ENCODE assay signal across 7 mouse cellular contexts in the genomic region with DNA sequence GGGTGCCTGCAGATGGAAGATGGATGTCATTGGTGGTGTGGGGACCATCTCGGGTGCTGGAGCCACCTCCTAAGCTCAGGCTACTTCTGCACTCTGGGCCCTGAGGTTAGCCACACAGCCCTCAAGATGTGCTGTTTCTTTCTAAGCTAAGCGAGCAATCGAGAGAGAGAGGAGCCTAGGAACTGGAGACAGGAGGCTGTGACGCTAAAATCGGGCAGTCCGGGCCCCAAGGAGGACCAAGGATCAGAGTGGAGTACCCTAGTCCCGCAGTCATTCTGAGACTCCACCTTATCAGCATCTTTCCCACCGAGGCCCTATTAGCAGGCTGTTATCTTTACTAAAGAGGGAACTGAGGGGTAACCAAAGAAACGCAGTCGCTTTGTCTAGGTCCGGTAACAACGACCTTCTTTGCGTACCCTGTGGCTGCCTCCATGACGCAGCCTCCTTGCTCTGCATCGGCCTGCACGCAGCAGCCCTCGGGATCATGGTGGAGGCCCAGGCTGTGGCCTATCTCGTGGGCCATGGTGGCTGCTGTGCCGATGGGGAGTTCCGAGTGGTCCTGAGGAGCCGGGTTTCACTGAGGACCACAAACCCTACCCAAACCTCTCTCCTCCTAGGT. TPM values are rescaled to one million over a fixed set of nuclear protein-coding genes. Genes with fewer than 3 reads are reported as not detected.
DNase-seq lines count a peak whose midpoint lies in the region; ATAC-seq and TF ChIP-seq lines count a peak whose summit lies in the region.

No protein-coding gene starts in this region.

- 2% methylated on average over 21 of the region's 21 CpGs for WGBS in forebrain, embryonic 14.5 days
- WGBS in limb, embryonic 14.5 days: 5% methylated on average over 21 of the region's 21 CpGs
- 16% methylated on average over 21 of the region's 21 CpGs for WGBS in stomach, postnatal 0 days

- H3K9me3 ChIP-seq in forebrain, embryonic 14.5 days (replicated peaks; ENCODE audit: control insufficient read depth, low read length): no peaks in the 10 kb centered on the region
- H3K9me3 ChIP-seq in limb, embryonic 14.5 days (ENCODE audit: control insufficient read depth, low read length): no peaks in the 10 kb centered on the region
- no peaks in the 10 kb centered on the region for H3K9me3 ChIP-seq in stomach, postnatal 0 days (ENCODE audit: control insufficient read depth, low read length)

- no peak for ATAC-seq in forebrain, embryonic 14.5 days
- no peak for ATAC-seq in limb, embryonic 14.5 days (ENCODE audit: low FRiP score, low read depth)
- no peak for ATAC-seq in stomach, postnatal 0 days (ENCODE audit: low FRiP score, low TSS enrichment)

- H3K4me3 ChIP-seq in forebrain, embryonic 14.5 days (ENCODE audit: low read depth, low read length): peak overlapping the region; percentile 20
- peak overlapping the region; percentile 32 for H3K4me3 ChIP-seq in limb, embryonic 14.5 days (replicated peaks; ENCODE audit: low read length)
- H3K4me3 ChIP-seq in stomach, postnatal 0 days (ENCODE audit: low read depth, low read length): peak overlapping the region; percentile 22
- H3K4me3 ChIP-seq in layer of hippocampus, adult 2 months: no peak overlapping the region

- no peaks in the 10 kb centered on the region for H3K36me3 ChIP-seq in forebrain, embryonic 14.5 days (ENCODE audit: control insufficient read depth, insufficient read depth, low read length)
- H3K36me3 ChIP-seq in limb, embryonic 14.5 days (ENCODE audit: control insufficient read depth, insufficient read depth, low read length): no peaks in the 10 kb centered on the region
- no peaks in the 10 kb centered on the region for H3K36me3 ChIP-seq in stomach, postnatal 0 days (ENCODE audit: control insufficient read depth, insufficient read depth, low read length)

- peaks cover 40% of the 10 kb centered on the region for H3K27me3 ChIP-seq in forebrain, embryonic 14.5 days (replicated peaks; ENCODE audit: control insufficient read depth, insufficient read depth, low read length)
- peaks cover 42% of the 10 kb centered on the region for H3K27me3 ChIP-seq in limb, embryonic 14.5 days (ENCODE audit: control insufficient read depth, insufficient read depth, low read length)
- H3K27me3 ChIP-seq in stomach, postnatal 0 days (ENCODE audit: control insufficient read depth, insufficient read depth, low read length): peaks cover 14% of the 10 kb centered on the region

- TF ChIP-seq EP300 in stomach, postnatal 0 days (optimal IDR thresholded peaks at IDR 0.05): no peak

- H3K27ac ChIP-seq in forebrain, embryonic 14.5 days (ENCODE audit: low read depth, low read length): no peak overlapping the region
- H3K27ac ChIP-seq in limb, embryonic 14.5 days (replicated peaks; ENCODE audit: low read depth, low read length): no peak overlapping the region
- H3K27ac ChIP-seq in stomach, postnatal 0 days (replicated peaks): no peak overlapping the region
- H3K27ac ChIP-seq in layer of hippocampus, adult 2 months: no peak overlapping the region

- H3K4me2 ChIP-seq in forebrain, embryonic 14.5 days (ENCODE audit: low read length): peak overlapping the region; percentile 45
- peak overlapping the region; percentile 48 for H3K4me2 ChIP-seq in limb, embryonic 14.5 days (replicated peaks; ENCODE audit: low read depth, low read length, severe bottlenecking)
- peak overlapping the region; percentile 38 for H3K4me2 ChIP-seq in stomach, postnatal 0 days (replicated peaks; ENCODE audit: low read depth)

- no peak for TF ChIP-seq CTCF in stomach, postnatal 0 days (IDR thresholded peaks at IDR 0.05; ENCODE audit: low read depth)
- TF ChIP-seq CTCF in layer of hippocampus, adult 2 months (conservative IDR thresholded peaks at IDR 0.05): no peak

- H3K4me1 ChIP-seq in forebrain, embryonic 14.5 days (ENCODE audit: control insufficient read depth, insufficient read depth, low read length): peaks cover 3% of the 10 kb centered on the region; the same call in 1 of the 2 replicates
- peaks cover 36% of the 10 kb centered on the region for H3K4me1 ChIP-seq in limb, embryonic 14.5 days (ENCODE audit: control insufficient read depth, insufficient read depth, low read length)
- peaks cover 11% of the 10 kb centered on the region; the same call in 1 of the 2 replicates for H3K4me1 ChIP-seq in stomach, postnatal 0 days (replicated peaks; ENCODE audit: control insufficient read depth, insufficient read depth)

- no peak for TF ChIP-seq POLR2A in limb, embryonic 14.5 days (IDR thresholded peaks at IDR 0.05; ENCODE audit: borderline replicate concordance, extremely low read depth, insufficient read depth, insufficient read length)

- H3K9ac ChIP-seq in forebrain, embryonic 14.5 days (ENCODE audit: low read length): peak overlapping the region; percentile 36
- H3K9ac ChIP-seq in limb, embryonic 14.5 days (ENCODE audit: low read depth, low read length, severe bottlenecking): peak overlapping the region; percentile 36; the same call in 1 of the 2 replicates
- H3K9ac ChIP-seq in stomach, postnatal 0 days (ENCODE audit: low read length): 0 out of 2 replicates have a peak overlapping the region, but pooled peaks have one; percentile 43

- DNase-seq in retina, embryonic 14.5 days (ENCODE audit: low spot score): peak; percentile 21
- no peak for DNase-seq in retina, postnatal 1 day
- no peak for DNase-seq in forebrain, embryonic 14.5 days (ENCODE audit: low spot score)
- no peak for DNase-seq in limb, embryonic 14.5 days (ENCODE audit: low spot score)
- DNase-seq in stomach, postnatal 0 days (ENCODE audit: low spot score): no peak
- DNase-seq in spleen, postnatal 14 days (ENCODE audit: low spot score in 2 of 2): no peak
- no peak for DNase-seq in layer of hippocampus, adult 2 months (ENCODE audit: low spot score in 2 of 2)

RNA-seq across cellular contexts. Expression of a gene that starts 8.9 kb away (rescaled TPM):
- 0.52 and 0.79 TPM in 2 replicates for polyA plus RNA-seq in forebrain, embryonic 14.5 days (2014; fragmentation: Nextera tagmentation; extraction: Ambion mirVana)
- polyA plus RNA-seq in limb, embryonic 14.5 days (2012; rRNA removed): 104 and 121 TPM in 2 replicates
- polyA plus RNA-seq in limb, embryonic 14.5 days (2014; fragmentation: Nextera tagmentation; extraction: Ambion mirVana): 30.7 and 33.8 TPM in 2 replicates
- polyA plus RNA-seq in stomach, postnatal 0 days (2015; fragmentation: Nextera tagmentation; extraction: Ambion mirVana): 8.2 and 8.7 TPM in 2 replicates
- total RNA-seq in layer of hippocampus, adult 2 months (2021): under 1 TPM; 0.59 to 0.76 TPM

RNA-seq across cellular contexts. Expression of a gene that starts 11.9 kb away (rescaled TPM):
- polyA plus RNA-seq in forebrain, embryonic 14.5 days (2014; fragmentation: Nextera tagmentation; extraction: Ambion mirVana): 30.6 and 33.6 TPM in 2 replicates
- 56.1 and 72.8 TPM in 2 replicates for polyA plus RNA-seq in limb, embryonic 14.5 days (2012; rRNA removed)
- polyA plus RNA-seq in limb, embryonic 14.5 days (2014; fragmentation: Nextera tagmentation; extraction: Ambion mirVana): 33.3 and 38.6 TPM in 2 replicates
- polyA plus RNA-seq in stomach, postnatal 0 days (2015; fragmentation: Nextera tagmentation; extraction: Ambion mirVana): 10.1 and 10.3 TPM in 2 replicates
- total RNA-seq in layer of hippocampus, adult 2 months (2021): 10 to 100 TPM; 62.8 to 64.0 TPM

RNA-seq across cellular contexts. Expression of a gene that starts 31.8 kb away (rescaled TPM):
- 0.10 and 0.25 TPM in 2 replicates for polyA plus RNA-seq in forebrain, embryonic 14.5 days (2014; fragmentation: Nextera tagmentation; extraction: Ambion mirVana)
- 0.87 and 1.2 TPM in 2 replicates for polyA plus RNA-seq in limb, embryonic 14.5 days (2012; rRNA removed)
- 0.51 and 0.94 TPM in 2 replicates for polyA plus RNA-seq in limb, embryonic 14.5 days (2014; fragmentation: Nextera tagmentation; extraction: Ambion mirVana)
- 0.34 and 0.38 TPM in 2 replicates for polyA plus RNA-seq in stomach, postnatal 0 days (2015; fragmentation: Nextera tagmentation; extraction: Ambion mirVana)
- total RNA-seq in layer of hippocampus, adult 2 months (2021): under 1 TPM; 0.20 to 0.46 TPM
